Mouse (Mus musculus): Measurements from ENCODE around the gene Gm9508.

The Gm9508 gene

DNA sequence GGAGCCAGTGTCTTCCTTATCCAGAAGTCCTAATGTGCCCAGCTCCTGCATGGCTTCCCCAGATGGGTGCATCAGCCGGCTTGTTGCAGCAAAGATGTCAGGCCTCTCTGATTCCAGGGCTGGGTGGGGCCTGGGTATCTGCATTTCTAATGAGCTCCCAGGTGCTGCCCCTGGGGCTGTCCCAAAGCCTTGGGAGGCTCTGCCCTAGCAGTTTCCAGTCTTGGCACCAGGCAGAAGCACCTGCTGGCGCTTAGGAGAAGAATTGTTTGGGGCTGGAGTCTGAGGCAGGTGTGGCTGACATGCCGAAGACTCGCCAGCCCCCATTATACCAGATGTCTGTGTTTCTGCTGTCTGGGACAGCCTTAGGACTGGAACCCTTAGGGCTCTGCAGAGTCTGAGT is 26.3 kb downstream of the Gm9508 start:
- DNase-seq (ENCODE audit: low read depth, low spot score): no peak

GRCm38 (mm10) chr10:77667402-77667801 is 29.6 kb downstream of the Gm9508 start:
- DNase-seq (ENCODE audit: low read depth, low spot score): peak; percentile 40

- no peak for DNase-seq (ENCODE audit: low read depth, low spot score)
Observed at GRCm38 (mm10) chr10:77666342-77666741, 30.7 kb downstream of the Gm9508 start.

DNA sequence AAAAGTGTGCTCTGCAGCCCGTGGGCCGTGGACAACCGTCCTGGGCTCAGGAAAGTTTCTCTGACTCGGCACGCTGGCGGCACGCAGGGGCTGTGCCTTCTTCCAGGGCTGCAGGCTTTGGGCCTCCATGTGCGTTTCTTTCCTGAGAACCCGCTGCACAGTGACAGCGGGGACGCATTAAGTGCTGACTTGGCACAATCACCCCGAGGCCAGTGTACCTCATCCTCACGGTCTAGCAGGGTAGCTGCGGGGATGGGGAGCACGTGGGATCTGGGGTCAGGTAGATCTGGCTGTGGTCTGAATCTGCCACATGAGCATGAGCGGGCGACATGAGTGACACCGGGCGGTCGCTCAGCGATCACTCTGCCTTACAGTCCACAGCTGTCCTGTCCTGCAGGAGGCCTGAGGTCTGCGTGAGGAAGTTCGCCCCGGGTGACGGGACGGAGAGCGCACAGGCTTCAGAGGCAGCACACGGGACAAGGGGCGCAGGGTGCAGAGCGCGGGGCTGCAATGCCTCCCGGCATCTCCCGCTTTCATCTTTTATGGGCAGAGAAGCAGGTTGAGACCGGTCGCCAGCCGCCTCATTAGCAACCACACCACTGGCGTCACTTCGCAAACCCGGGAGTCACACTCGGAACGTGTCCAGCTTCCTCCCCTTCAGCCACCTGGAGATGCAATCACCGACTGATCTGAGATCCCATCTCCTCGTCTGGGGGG is 32.9 kb downstream of the Gm9508 start:
- DNase-seq (ENCODE audit: low read depth, low spot score): no peak

- DNase-seq (ENCODE audit: low read depth, low spot score): no peak
Observed at GRCm38 (mm10) chr10:77658286-77658994, 38.6 kb downstream of the Gm9508 start.

DNA sequence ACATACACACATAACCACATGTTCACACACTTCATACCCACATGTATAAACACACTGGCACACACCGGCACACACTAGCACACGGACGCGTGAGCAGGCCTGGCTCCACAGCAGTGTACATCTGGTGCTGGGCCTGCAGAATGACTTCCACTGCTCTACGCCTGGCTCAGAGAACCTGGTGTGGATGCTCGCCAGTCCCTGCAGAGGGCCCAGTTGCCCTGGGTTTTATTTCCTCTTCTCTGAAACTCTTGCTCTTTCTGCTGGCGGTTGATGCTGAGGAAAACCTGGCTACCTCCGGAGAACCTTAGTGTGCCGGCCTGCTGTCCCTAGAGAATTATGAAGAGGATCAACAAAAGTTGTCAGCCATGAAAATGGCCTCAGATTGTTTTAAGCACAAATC is 45.0 kb downstream of the Gm9508 start:
- no peak for DNase-seq (ENCODE audit: low read depth, low spot score)

GRCm38 (mm10) chr10:77647901-77648300 is 49.1 kb downstream of the Gm9508 start:
- no peak for DNase-seq (ENCODE audit: low read depth, low spot score)

DNA sequence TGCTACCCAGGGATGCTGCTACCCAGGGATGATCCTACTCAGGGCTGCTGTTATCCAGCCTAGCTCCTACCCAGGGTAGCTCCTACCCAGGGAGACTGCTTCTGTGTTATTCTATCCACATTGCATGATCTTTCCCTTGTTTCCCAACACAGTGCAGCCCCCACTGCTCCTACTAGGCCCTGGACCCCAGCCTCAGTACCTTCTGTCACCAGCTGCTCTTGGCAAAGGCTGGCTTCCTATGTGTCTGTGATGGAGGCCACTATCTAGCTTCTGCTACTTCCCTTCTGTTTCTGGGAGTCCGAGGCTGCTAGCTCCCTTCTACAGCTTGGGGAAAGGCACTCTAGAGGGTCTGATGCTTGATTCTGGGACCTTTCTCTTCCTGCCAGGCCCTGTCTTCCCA is 49.6 kb downstream of the Gm9508 start:
- DNase-seq (ENCODE audit: low read depth, low spot score): no peak
